Mouse (Mus musculus) CH12.LX (cell line): ENCODE measurements around the gene Ifna6. TPM values are rescaled to one million over a fixed set of nuclear protein-coding genes. Genes with fewer than 3 reads are reported as not detected.

Experiments used
- DNase-seq: peaks from one replicate; pipeline ENCODE4 v3.0.0-alpha.2; 2013; ENCODE audit errors: extremely low read depth
- H3K27ac ChIP-seq: 2 replicates; pipeline ENCODE4 v1.5.1; 2012; ENCODE audit warnings: low read depth, mild to moderate bottlenecking, control low read depth, moderate library complexity; ENCODE audit not compliant: insufficient read depth
- H3K27me3 ChIP-seq: replicated peaks from 2 replicates; pipeline ENCODE3; 2012; ENCODE audit warnings: inconsistent platforms
- H3K36me3 ChIP-seq, 2 experiments: replicated peaks in 1 of 2; 2 replicates each; pipeline versions ENCODE3 to v1.6.1; 2012; ENCODE audit warnings: inconsistent platforms in 1 of 2, low read length in 1 of 2, mild to moderate bottlenecking in 1 of 2, mixed read lengths in 1 of 2, moderate library complexity in 1 of 2; ENCODE audit not compliant: control insufficient read depth in 1 of 2, insufficient read depth in 1 of 2
- H3K4me1 ChIP-seq, 2 experiments: 2 replicates each; pipeline ENCODE4 v1.6.1; 2012; ENCODE audit warnings: inconsistent platforms in 1 of 2, moderate library complexity in 1 of 2; ENCODE audit not compliant: insufficient read depth in 2 of 2, control insufficient read depth in 1 of 2
- H3K4me2 ChIP-seq: 2 replicates; pipeline ENCODE4 v1.6.1; 2012; ENCODE audit warnings: low read depth, mild to moderate bottlenecking, control low read depth; ENCODE audit not compliant: poor library complexity, insufficient read depth, severe bottlenecking
- H3K4me3 ChIP-seq, 3 experiments: fragments of 150-350 bp in 1 of 3; sonication (generic) in 1 of 3; replicated peaks in 1 of 3; 2 replicates each; pipeline versions ENCODE3 to v1.5.1; 2011 to 2012; ENCODE audit warnings: low read depth in 2 of 3, low read length in 2 of 3, mild to moderate bottlenecking in 2 of 3, moderate library complexity in 2 of 3, control low read depth in 1 of 3, improper control_type of control experiment in 1 of 3, inconsistent platforms in 1 of 3, mixed read lengths in 1 of 3; ENCODE audit not compliant: poor library complexity in 1 of 3
- H3K79me2 ChIP-seq: replicated peaks from 2 replicates; pipeline ENCODE4 v1.6.1; 2012; ENCODE audit warnings: mild to moderate bottlenecking, moderate library complexity; ENCODE audit not compliant: control insufficient read depth, poor library complexity, insufficient read depth, severe bottlenecking; ENCODE audit errors: extremely low read depth
- H3K9ac ChIP-seq: 2 replicates; pipeline ENCODE4 v1.6.1; 2012; ENCODE audit warnings: low read depth, mild to moderate bottlenecking, control low read depth, moderate library complexity; ENCODE audit not compliant: insufficient read depth
- H3K9me3 ChIP-seq: replicated peaks from 2 replicates; pipeline ENCODE3; 2012; ENCODE audit warnings: low read length, inconsistent platforms, mixed read lengths
- BHLHE40 ChIP-seq: IDR thresholded peaks from 2 replicates; pipeline ENCODE4 v1.6.1; 2011; ENCODE audit warnings: mild to moderate bottlenecking, low read depth, low read length, improper control_type of control experiment
- E2F4 ChIP-seq: IDR thresholded peaks from 2 replicates; pipeline ENCODE4 v1.6.1; 2011; ENCODE audit warnings: low read depth, low read length, improper control_type of control experiment; ENCODE audit not compliant: insufficient replicate concordance
- EP300 ChIP-seq: IDR thresholded peaks from 2 replicates; pipeline ENCODE4 v1.6.1; 2011; ENCODE audit warnings: low read length, improper control_type of control experiment
- GABPA ChIP-seq: IDR thresholded peaks from 2 replicates; pipeline ENCODE4 v1.6.1; 2012; ENCODE audit warnings: low read depth, low read length, improper control_type of control experiment, inconsistent platforms; ENCODE audit not compliant: insufficient replicate concordance
- IRF4 ChIP-seq: IDR thresholded peaks from 2 replicates; pipeline ENCODE4 v1.6.1; 2014; ENCODE audit warnings: low read depth, mild to moderate bottlenecking, inconsistent platforms, low read length, improper control_type of control experiment
- JUND ChIP-seq: conservative IDR thresholded peaks from 2 replicates; pipeline ENCODE4 v1.6.1; 2011; ENCODE audit warnings: low read depth, low read length, improper control_type of control experiment
- MAFK ChIP-seq: IDR thresholded peaks from 2 replicates; pipeline ENCODE4 v1.6.1; 2011; ENCODE audit warnings: low read length, improper control_type of control experiment; ENCODE audit not compliant: insufficient replicate concordance
- MXI1 ChIP-seq: IDR thresholded peaks from 2 replicates; pipeline ENCODE4 v1.6.1; 2011; ENCODE audit warnings: mild to moderate bottlenecking, low read depth, low read length, improper control_type of control experiment
- NELFE ChIP-seq: IDR thresholded peaks from 2 replicates; pipeline ENCODE4 v1.6.1; 2011; ENCODE audit warnings: low read depth, low read length, improper control_type of control experiment
- PAX5 ChIP-seq: IDR thresholded peaks from 2 replicates; pipeline ENCODE4 v1.6.1; 2012; ENCODE audit warnings: low read length, inconsistent platforms, mixed read lengths
- POLR2A ChIP-seq: IDR thresholded peaks from 2 replicates; pipeline ENCODE4 v1.6.1; 2011; ENCODE audit warnings: low read depth, mild to moderate bottlenecking, improper control_type of control experiment, low read length
- POLR2AphosphoS2 ChIP-seq: IDR thresholded peaks from 2 replicates; pipeline ENCODE4 v1.6.1; 2011; ENCODE audit warnings: low read depth, low read length, improper control_type of control experiment
- RAD21 ChIP-seq: IDR thresholded peaks from 2 replicates; pipeline ENCODE4 v1.6.1; 2011; ENCODE audit warnings: low read depth, mild to moderate bottlenecking, low read length, improper control_type of control experiment, moderate library complexity
- RCOR1 ChIP-seq: conservative IDR thresholded peaks from 2 replicates; pipeline ENCODE4 v1.6.1; 2012; ENCODE audit warnings: low read depth, mild to moderate bottlenecking, inconsistent platforms, low read length, improper control_type of control experiment
- SMC3 ChIP-seq: IDR thresholded peaks from 2 replicates; pipeline ENCODE4 v1.6.1; 2011; ENCODE audit warnings: low read depth, low read length, improper control_type of control experiment
- TBP ChIP-seq: conservative IDR thresholded peaks from 2 replicates; pipeline ENCODE4 v1.6.1; 2011; ENCODE audit warnings: low read depth, low read length, improper control_type of control experiment
- ZKSCAN1 ChIP-seq: IDR thresholded peaks from 2 replicates; pipeline ENCODE4 v1.6.1; 2012; ENCODE audit warnings: low read depth, inconsistent platforms, low read length, improper control_type of control experiment, borderline replicate concordance
- ZMIZ1 ChIP-seq: IDR thresholded peaks from 2 replicates; pipeline ENCODE4 v1.6.1; 2012; ENCODE audit warnings: low read depth, mild to moderate bottlenecking, inconsistent platforms, low read length, improper control_type of control experiment
- ZNF384 ChIP-seq: IDR thresholded peaks from 2 replicates; pipeline ENCODE4 v1.6.1; 2012; ENCODE audit warnings: low read depth, low read length, improper control_type of control experiment, inconsistent platforms
- dilution Hi-C: fragments of 300-500 bp; cut with MboI; formaldehyde crosslinking; loops from 2 replicates; pipeline ENCODE4 v1.14.3; 2020; ENCODE audit warnings: low sequenced_read_pairs; ENCODE audit not compliant: extremely low pct_unique_long_range_greater_than_20kb, extremely low pct_ligation_motif_present
- in situ Hi-C: fragments of 300-500 bp; cut with MboI; formaldehyde crosslinking; loops from 3 replicates; pipeline ENCODE4 v1.14.3; 2019; ENCODE audit warnings: low sequenced_read_pairs, low pct_ligation_motif_present, low pct_unique_long_range_greater_than_20kb, mixed read lengths
- polyA plus RNA-seq: library from polyadenylated mRNA; unstranded; fragments of >175 nt; gene quantifications from 2 replicates; pipeline ENCODE4 v1.2.1, GENCODE M21; 2012; ENCODE audit warnings: low read depth; ENCODE audit not compliant: insufficient read length
- total RNA-seq, 2 experiments: library from RNA; depleted of rRNA; stranded (reverse); fragments of 300-350 nt in 1 of 2; fragments of >200 nt in 1 of 2; gene quantifications; 2 replicates each; pipeline ENCODE4 v1.2.3; 2012 to 2014

Gene Ifna6
- total and polyA plus RNA-seq, 3 experiments = not detected

- TF ChIP-seq MXI1 (no peak), MAFK (no peak), GABPA (no peak), ZNF384 (no peak), ZMIZ1 (no peak), EP300 (no peak), NELFE (no peak), POLR2A (no peak), E2F4 (no peak), SMC3 (no peak), JUND (no peak), TBP (no peak), PAX5 (no peak), IRF4 (no peak), RCOR1 (no peak), BHLHE40 (no peak), POLR2AphosphoS2 (no peak)
- TF ChIP-seq, all 38 proteins: peak for 0
- H3K4me1 ChIP-seq = peaks cover 0 to 5% of the 10 kb centered on the region in 2 experiments; a peak in 2 of 4 replicates
- in situ Hi-C loops = no loop called here
- no peak for DNase-seq
- dilution Hi-C loops = no loop called here
- no peak overlapping the region for H3K4me2 ChIP-seq
- H3K27me3 ChIP-seq = peaks cover 59% of the 10 kb centered on the region
- H3K4me3 ChIP-seq = no peak overlapping the region
- no peak overlapping the region for H3K9ac ChIP-seq
- no peaks in the 10 kb centered on the region for H3K79me2 ChIP-seq
- no peaks in the 10 kb centered on the region for H3K36me3 ChIP-seq
- no peak overlapping the region for H3K27ac ChIP-seq
- H3K9me3 ChIP-seq = peaks cover 4% of the 10 kb centered on the region
These were observed 32.0 kb downstream of the Ifna6 start for GRCm38 (mm10) chr4:88859214-88859613.

GRCm38 (mm10) chr4:88863309-88863708 lies 36.1 kb downstream of the Ifna6 start:
- H3K4me3 ChIP-seq = no peak overlapping the region
- no peaks in the 10 kb centered on the region for H3K79me2 ChIP-seq
- no peak overlapping the region for H3K9ac ChIP-seq
- TF ChIP-seq ZNF384 = no peak
- no peak for TF ChIP-seq ZKSCAN1
- no peak for TF ChIP-seq RAD21
- no peaks in the 10 kb centered on the region for H3K36me3 ChIP-seq
- dilution Hi-C loops = no loop called here
- no peak overlapping the region for H3K27ac ChIP-seq
- no peaks in the 10 kb centered on the region for H3K9me3 ChIP-seq
- DNase-seq = no peak
- H3K4me1 ChIP-seq = peaks cover 0 to 22% of the 10 kb centered on the region in 2 experiments; a peak in 2 of 4 replicates
- H3K4me2 ChIP-seq = no peak overlapping the region
- peaks cover 60% of the 10 kb centered on the region for H3K27me3 ChIP-seq
- in situ Hi-C loops = no loop called here
